In genomic region chr10:97397062-97397771, GRCm38 (mm10) we compare ENCODE assay signal across 16 mouse cellular contexts.
DNase-seq lines count a peak whose midpoint lies in the region; ATAC-seq and TF ChIP-seq lines count a peak whose summit lies in the region.
"Had no signal": no experiment of that assay in that cellular context is flagged by ENCODE, and none has a peak within 500 bp of the region (broad histone marks: within the 10 kb centered on the region; RNA-seq: fewer than 3 reads in every experiment).

No protein-coding gene starts in this region.

- ATAC-seq in intestine, embryonic 14.5 days (replicated peaks; ENCODE audit: low FRiP score, low TSS enrichment, low read depth) = 0 out of 2 replicates have a peak, but pooled peaks have one; percentile 47
- no peak for ATAC-seq in intestine, postnatal 0 days
- no peak for ATAC-seq in embryonic facial prominence, embryonic 13.5 days (ENCODE audit: insufficient number of reproducible peaks, insufficient read depth, low FRiP score, low TSS enrichment, low read depth)
- ATAC-seq in intestine, embryonic 15.5 days = peak; percentile 74
- peak; percentile 65; the same call in 1 of the 2 replicates for ATAC-seq in stomach, embryonic 14.5 days (ENCODE audit: insufficient number of reproducible peaks, insufficient read depth, low FRiP score, low read depth)
- ATAC-seq: hindbrain, embryonic 16.5 days; midbrain, embryonic 13.5 days had no signal

- H3K4me3 ChIP-seq in intestine, embryonic 14.5 days (ENCODE audit: low read depth, low read length) = no peak overlapping the region
- no peak overlapping the region for H3K4me3 ChIP-seq in intestine, postnatal 0 days (ENCODE audit: low read depth, low read length)
- no peak overlapping the region for H3K4me3 ChIP-seq in embryonic facial prominence, embryonic 13.5 days
- H3K4me3 ChIP-seq in intestine, embryonic 15.5 days (replicated peaks) = no peak overlapping the region
- no peak overlapping the region for H3K4me3 ChIP-seq in stomach, embryonic 14.5 days (ENCODE audit: low read depth, low read length)
- H3K4me3 ChIP-seq: midbrain, embryonic 13.5 days had no signal

- intact Hi-C loops in left cerebral cortex, postnatal 36 days (cut with DNase I) = no loop called here

- H3K9me3 ChIP-seq in intestine, embryonic 14.5 days (ENCODE audit: control insufficient read depth, low read length) = no peaks in the 10 kb centered on the region
- H3K9me3 ChIP-seq in intestine, postnatal 0 days (ENCODE audit: control insufficient read depth) = no peaks in the 10 kb centered on the region
- no peaks in the 10 kb centered on the region for H3K9me3 ChIP-seq in embryonic facial prominence, embryonic 13.5 days
- no peaks in the 10 kb centered on the region for H3K9me3 ChIP-seq in intestine, embryonic 15.5 days
- no peaks in the 10 kb centered on the region for H3K9me3 ChIP-seq in stomach, embryonic 14.5 days (ENCODE audit: control insufficient read depth, low read depth, low read length)
- H3K9me3 ChIP-seq: G1E; midbrain, embryonic 13.5 days had no signal

- no peak overlapping the region for H3K4me2 ChIP-seq in intestine, embryonic 14.5 days (ENCODE audit: low read length)
- no peak overlapping the region for H3K4me2 ChIP-seq in intestine, postnatal 0 days (replicated peaks; ENCODE audit: low read depth)
- H3K4me2 ChIP-seq in embryonic facial prominence, embryonic 13.5 days = no peak overlapping the region
- H3K4me2 ChIP-seq in intestine, embryonic 15.5 days (replicated peaks) = no peak overlapping the region
- no peak overlapping the region for H3K4me2 ChIP-seq in stomach, embryonic 14.5 days (replicated peaks; ENCODE audit: low read depth, low read length)
- H3K4me2 ChIP-seq: midbrain, embryonic 13.5 days had no signal

- no peaks in the 10 kb centered on the region for H3K36me3 ChIP-seq in intestine, embryonic 14.5 days (ENCODE audit: control insufficient read depth, insufficient read depth, low read length)
- no peaks in the 10 kb centered on the region for H3K36me3 ChIP-seq in intestine, postnatal 0 days (ENCODE audit: control insufficient read depth, insufficient read depth)
- no peaks in the 10 kb centered on the region for H3K36me3 ChIP-seq in embryonic facial prominence, embryonic 13.5 days
- H3K36me3 ChIP-seq in intestine, embryonic 15.5 days = no peaks in the 10 kb centered on the region
- H3K36me3 ChIP-seq in stomach, embryonic 14.5 days (ENCODE audit: control insufficient read depth, insufficient read depth, low read length) = no peaks in the 10 kb centered on the region
- H3K36me3 ChIP-seq: G1E; midbrain, embryonic 13.5 days had no signal

- H3K27me3 ChIP-seq in intestine, embryonic 14.5 days (replicated peaks; ENCODE audit: control insufficient read depth, insufficient read depth, low read length) = no peaks in the 10 kb centered on the region
- H3K27me3 ChIP-seq in intestine, postnatal 0 days (replicated peaks; ENCODE audit: control insufficient read depth, insufficient read depth, low read length) = no peaks in the 10 kb centered on the region
- H3K27me3 ChIP-seq in embryonic facial prominence, embryonic 13.5 days = no peaks in the 10 kb centered on the region
- H3K27me3 ChIP-seq in intestine, embryonic 15.5 days (replicated peaks) = no peaks in the 10 kb centered on the region
- H3K27me3 ChIP-seq in stomach, embryonic 14.5 days (ENCODE audit: control insufficient read depth, insufficient read depth, low read length) = no peaks in the 10 kb centered on the region
- H3K27me3 ChIP-seq: midbrain, embryonic 13.5 days had no signal

- no peak for DNase-seq in intestine, embryonic 14.5 days (ENCODE audit: low spot score)
- no peak for DNase-seq in adrenal gland, adult 8-10 months
- no peak for DNase-seq in left cerebral cortex, postnatal 36 days (ENCODE audit: low spot score in 2 of 2)
- DNase-seq: adrenal gland, postnatal 10 days; cerebellum, adult 9-10 months; gastrocnemius, postnatal 36 days; heart, postnatal 36 days; liver had no signal

- TF ChIP-seq CTCF in intestine, postnatal 0 days (IDR thresholded peaks at IDR 0.05; ENCODE audit: low read depth) = no peak

- H3K27ac ChIP-seq in intestine, embryonic 14.5 days (ENCODE audit: low read depth) = peak overlapping the region; percentile 69
- H3K27ac ChIP-seq in intestine, postnatal 0 days (ENCODE audit: low read depth, low read length) = no peak overlapping the region
- peak overlapping the region; percentile 76 for H3K27ac ChIP-seq in embryonic facial prominence, embryonic 13.5 days
- H3K27ac ChIP-seq in intestine, embryonic 15.5 days = peak overlapping the region; percentile 19; the same call in 1 of the 2 replicates
- H3K27ac ChIP-seq in stomach, embryonic 14.5 days (ENCODE audit: low read length) = peak overlapping the region; percentile 30
- H3K27ac ChIP-seq: macrophage; midbrain, embryonic 13.5 days had no signal

- 26% methylated on average over 9 of the region's 9 CpGs for WGBS in intestine, embryonic 14.5 days
- 47% methylated on average over 9 of the region's 9 CpGs for WGBS in intestine, postnatal 0 days
- 37% methylated on average over 9 of the region's 9 CpGs for WGBS in embryonic facial prominence, embryonic 13.5 days
- WGBS in intestine, embryonic 15.5 days = 32% methylated on average over 9 of the region's 9 CpGs
- 27% methylated on average over 9 of the region's 9 CpGs for WGBS in stomach, embryonic 14.5 days

- H3K9ac ChIP-seq in intestine, embryonic 14.5 days (ENCODE audit: low read length) = no peak overlapping the region
- no peak overlapping the region for H3K9ac ChIP-seq in intestine, postnatal 0 days (ENCODE audit: low read depth, low read length)
- H3K9ac ChIP-seq in embryonic facial prominence, embryonic 13.5 days = no peak overlapping the region
- no peak overlapping the region for H3K9ac ChIP-seq in intestine, embryonic 15.5 days
- H3K9ac ChIP-seq in stomach, embryonic 14.5 days (replicated peaks; ENCODE audit: low read depth, low read length) = no peak overlapping the region
- H3K9ac ChIP-seq: midbrain, embryonic 13.5 days had no signal

- 0 out of 2 replicates have a peak, but pooled peaks cover under 1% of the 10 kb centered on the region for H3K4me1 ChIP-seq in intestine, embryonic 14.5 days (replicated peaks; ENCODE audit: control insufficient read depth, insufficient read depth, low read length)
- H3K4me1 ChIP-seq in intestine, postnatal 0 days (replicated peaks; ENCODE audit: control insufficient read depth, insufficient read depth, low read length) = no peaks in the 10 kb centered on the region
- H3K4me1 ChIP-seq in embryonic facial prominence, embryonic 13.5 days = 0 out of 2 replicates have a peak, but pooled peaks cover 3% of the 10 kb centered on the region
- H3K4me1 ChIP-seq in intestine, embryonic 15.5 days (replicated peaks) = no peaks in the 10 kb centered on the region
- no peaks in the 10 kb centered on the region for H3K4me1 ChIP-seq in stomach, embryonic 14.5 days (ENCODE audit: control insufficient read depth, insufficient read depth, low read length)
- H3K4me1 ChIP-seq: midbrain, embryonic 13.5 days had no signal

Comparison
In these comparisons a context has a peak if more than half of its experiments do, and no peak if none do; other contexts are left out.
1. ATAC-seq: peak in intestine, embryonic 14.5 days (single experiment), intestine, embryonic 15.5 days (single experiment) and stomach, embryonic 14.5 days (single experiment); none in intestine, postnatal 0 days (single experiment) and embryonic facial prominence, embryonic 13.5 days (single experiment).